Mouse (Mus musculus) bone marrow macrophage, adult 2 months (primary cell): ENCODE measurements around the gene Mid1.

Experiments used
- CTCF ChIP-seq: IDR thresholded peaks from 2 replicates; pipeline ENCODE4 v1.5.1; 2012; ENCODE audit warnings: low read depth, mild to moderate bottlenecking, low read length, moderate library complexity
- POLR2A ChIP-seq: IDR thresholded peaks from 2 replicates; pipeline ENCODE4 v1.6.1; 2012; ENCODE audit warnings: mild to moderate bottlenecking, low read depth, low read length, borderline replicate concordance

GRCm38 (mm10) chrX:169892100-169892499 is 207.1 kb downstream of the Mid1 start:
- TF ChIP-seq CTCF = no peak
- TF ChIP-seq POLR2A = no peak
